Mouse (Mus musculus): ENCODE measurements at regions not wholly inside any gene's neighbourhood (a gene's known extent, or its start where the extent isn't known, plus 50 kb on each side); places are given as distances from the start of the nearest gene placed in this dataset.

DNA sequence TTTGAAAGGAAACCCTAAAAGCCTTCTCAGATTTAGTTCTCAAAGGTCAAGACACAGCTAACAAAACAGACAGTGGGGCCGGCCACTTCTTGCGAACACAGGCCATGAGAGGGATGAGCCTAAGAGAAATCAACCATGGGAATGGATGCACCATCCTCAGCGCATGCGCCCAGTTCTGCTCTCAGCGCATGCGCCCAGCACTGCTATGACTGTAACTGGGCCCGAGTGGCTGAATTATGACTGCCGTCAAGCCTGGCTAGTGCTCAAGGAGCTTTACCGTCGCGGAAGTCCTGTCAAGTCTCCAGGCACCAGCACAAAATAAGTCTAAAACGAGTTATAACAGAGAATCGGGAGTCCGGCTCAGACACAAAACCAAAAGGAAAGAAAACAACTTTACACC is 870.6 kb downstream of the Zfp704 start:
- no peak for DNase-seq (ENCODE audit: low read depth, low spot score)
- Histone ChIP-seq H3K27ac (ENCODE audit: control insufficient read depth, low read depth, low read length) (no peak overlapping the region), H3K4me1 (ENCODE audit: control insufficient read depth in 1 of 2, insufficient read depth in 2 of 2, low read length in 2 of 2) (no peaks in the 10 kb centered on the region), H3K27me3 (ENCODE audit: control insufficient read depth in 1 of 2, insufficient read depth in 2 of 2, low read length in 2 of 2) (no peaks in the 10 kb centered on the region), H3K9me3 (replicated peaks; ENCODE audit: insufficient read depth, low read length) (no peaks in the 10 kb centered on the region), H3K36me3 (ENCODE audit: control insufficient read depth in 1 of 2, insufficient read depth in 2 of 2, low read length in 2 of 2) (no peaks in the 10 kb centered on the region), H3K9ac (ENCODE audit: control insufficient read depth, low read depth, low read length, poor library complexity, severe bottlenecking) (no peak overlapping the region), H3K4me3 (ENCODE audit: control insufficient read depth in 1 of 2, insufficient read depth in 1 of 2, low read depth in 2 of 2, low read length in 2 of 2) (no peak overlapping the region), H3K79me2 (ENCODE audit: control insufficient read depth, insufficient read depth, low read length, poor library complexity) (no peaks in the 10 kb centered on the region)
- no peak for TF ChIP-seq JUND (IDR thresholded peaks at IDR 0.05; ENCODE audit: low read depth, low read length)

DNA sequence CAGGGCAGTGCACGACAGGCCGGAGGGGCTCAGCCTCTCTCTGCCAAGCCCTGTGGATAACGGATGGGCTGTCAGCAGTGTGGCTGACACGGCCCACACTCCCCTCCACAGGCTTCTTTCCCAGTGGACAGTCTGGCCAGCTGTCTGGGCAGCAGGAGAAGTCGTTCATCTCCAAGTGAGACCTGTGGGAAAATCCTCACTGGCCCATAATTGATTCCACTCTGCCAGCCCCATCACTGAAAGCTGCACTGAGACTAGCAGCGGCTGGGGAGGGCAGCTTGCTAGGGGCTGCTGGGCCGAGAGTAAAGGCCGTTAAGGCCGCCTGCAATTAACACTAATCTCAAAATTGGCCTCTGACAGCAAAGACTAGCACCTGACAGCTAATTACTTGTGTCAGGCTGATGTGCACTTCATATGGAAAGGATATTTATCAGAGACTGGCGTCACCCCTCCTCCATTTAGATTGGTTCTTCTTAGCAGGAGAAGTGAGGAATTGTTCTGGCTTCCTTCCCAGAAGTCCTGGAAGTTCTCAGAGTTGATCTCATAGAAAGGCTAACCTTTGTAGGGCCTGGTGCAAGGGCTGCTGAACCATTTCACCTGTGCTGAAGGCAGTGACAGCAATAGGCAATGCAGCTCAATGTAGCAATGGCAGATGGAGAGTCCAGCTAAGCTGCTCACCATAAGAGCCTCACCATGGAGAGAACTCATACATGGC is 873.5 kb downstream of the Zfp704 start:
- Histone ChIP-seq H3K9me3 (replicated peaks; ENCODE audit: insufficient read depth, low read length) (no peaks in the 10 kb centered on the region), H3K79me2 (ENCODE audit: control insufficient read depth, insufficient read depth, low read length, poor library complexity) (no peaks in the 10 kb centered on the region), H3K36me3 (ENCODE audit: control insufficient read depth in 1 of 2, insufficient read depth in 2 of 2, low read length in 2 of 2) (no peaks in the 10 kb centered on the region), H3K27me3 (ENCODE audit: control insufficient read depth in 1 of 2, insufficient read depth in 2 of 2, low read length in 2 of 2) (no peaks in the 10 kb centered on the region; a peak in 2 of 4 replicates), H3K4me1 (ENCODE audit: control insufficient read depth in 1 of 2, insufficient read depth in 2 of 2, low read length in 2 of 2) (no peaks in the 10 kb centered on the region), H3K9ac (ENCODE audit: control insufficient read depth, low read depth, low read length, poor library complexity, severe bottlenecking) (no peak overlapping the region), H3K4me3 (ENCODE audit: control insufficient read depth in 1 of 2, insufficient read depth in 1 of 2, low read depth in 2 of 2, low read length in 2 of 2) (no peak overlapping the region), H3K27ac (ENCODE audit: control insufficient read depth, low read depth, low read length) (no peak overlapping the region)
- no peak for DNase-seq (ENCODE audit: low read depth, low spot score)
- TF ChIP-seq KAT2A (conservative IDR thresholded peaks at IDR 0.05; ENCODE audit: low read depth, low read length) (no peak), POLR2AphosphoS2 (IDR thresholded peaks at IDR 0.05; ENCODE audit: low read length) (no peak)

DNA sequence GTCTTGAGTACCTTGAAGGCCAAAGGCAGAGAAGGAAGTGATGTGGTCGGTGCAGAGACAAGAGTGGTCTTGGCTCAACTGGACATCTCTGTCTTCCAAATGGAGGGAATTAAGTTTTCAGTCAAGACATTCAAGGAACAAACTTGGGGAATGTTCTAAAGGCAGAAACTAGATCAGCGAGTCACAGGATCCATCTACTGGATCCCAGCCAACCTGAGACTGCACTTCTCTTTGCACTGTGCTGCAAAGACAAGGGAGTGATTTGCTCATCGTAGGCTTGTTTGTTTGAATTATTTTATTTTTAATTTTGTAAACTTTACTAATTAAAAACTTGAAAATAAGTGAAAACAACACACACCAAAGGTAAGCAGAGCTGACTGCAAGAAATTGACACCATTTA is 875.8 kb downstream of the Zfp704 start:
- Histone ChIP-seq H3K4me1 (ENCODE audit: control insufficient read depth in 1 of 2, insufficient read depth in 2 of 2, low read length in 2 of 2) (no peaks in the 10 kb centered on the region), H3K27me3 (ENCODE audit: control insufficient read depth in 1 of 2, insufficient read depth in 2 of 2, low read length in 2 of 2) (no peaks in the 10 kb centered on the region; a peak in 2 of 4 replicates), H3K36me3 (ENCODE audit: control insufficient read depth in 1 of 2, insufficient read depth in 2 of 2, low read length in 2 of 2) (no peaks in the 10 kb centered on the region), H3K9ac (ENCODE audit: control insufficient read depth, low read depth, low read length, poor library complexity, severe bottlenecking) (no peak overlapping the region), H3K9me3 (replicated peaks; ENCODE audit: insufficient read depth, low read length) (no peaks in the 10 kb centered on the region), H3K4me3 (ENCODE audit: control insufficient read depth in 1 of 2, insufficient read depth in 1 of 2, low read depth in 2 of 2, low read length in 2 of 2) (no peak overlapping the region), H3K27ac (ENCODE audit: control insufficient read depth, low read depth, low read length) (no peak overlapping the region), H3K79me2 (ENCODE audit: control insufficient read depth, insufficient read depth, low read length, poor library complexity) (no peaks in the 10 kb centered on the region)
- DNase-seq (ENCODE audit: low read depth, low spot score): no peak
- TF ChIP-seq GABPA (IDR thresholded peaks at IDR 0.05; ENCODE audit: low read depth, low read length): no peak
- TF ChIP-seq TBP (IDR thresholded peaks at IDR 0.05; ENCODE audit: low read depth, low read length): no peak
- TF ChIP-seq ETS1 (IDR thresholded peaks at IDR 0.05; ENCODE audit: low read depth, low read length): no peak
- TF ChIP-seq ZC3H11A (IDR thresholded peaks at IDR 0.05; ENCODE audit: low read depth, low read length): no peak
- no peak for TF ChIP-seq BHLHE40 (IDR thresholded peaks at IDR 0.05; ENCODE audit: borderline replicate concordance, low read depth, low read length)
- TF ChIP-seq NRF1 (IDR thresholded peaks at IDR 0.05; ENCODE audit: insufficient read depth, low read depth, low read length, poor library complexity, severe bottlenecking): no peak
- no peak for TF ChIP-seq MAFK (IDR thresholded peaks at IDR 0.05; ENCODE audit: borderline replicate concordance, low read depth, low read length)
- TF ChIP-seq RCOR1 (IDR thresholded peaks at IDR 0.05; ENCODE audit: low read depth, low read length): no peak
- no peak for TF ChIP-seq CTCF (IDR thresholded peaks at IDR 0.05 in 2 of 3, conservative IDR thresholded peaks at IDR 0.05 in 1 of 3; ENCODE audit: control insufficient read depth in 1 of 3, insufficient read depth in 1 of 3, low read depth in 2 of 3, low read length in 3 of 3, poor library complexity in 1 of 3, severe bottlenecking in 1 of 3)

Measured in MEL (cell line).